Mouse (Mus musculus) midbrain, postnatal 0 days (tissue): ENCODE measurements at regions not wholly inside any gene's neighbourhood (a gene's known extent, or its start where the extent isn't known, plus 50 kb on each side); places are given as distances from the start of the nearest gene placed in this dataset.

Experiments used
- ATAC-seq: fragments of 200-750 bp; cut with Nextera tagmentation; 2 replicates; pipeline ENCODE4 v1.8.0; 2017; ENCODE audit warnings: moderate number of reproducible peaks, mild to moderate bottlenecking, moderate TSS enrichment, moderate library complexity; ENCODE audit not compliant: low FRiP score
- DNase-seq: peaks from one replicate; pipeline ENCODE4 v3.0.0-alpha.2; 2015; ENCODE audit warnings: low spot score
- H3K27ac ChIP-seq: fragments of 300-500 bp; sonication (generic); 2 replicates; pipeline ENCODE4 v1.5.1; 2014; ENCODE audit warnings: low read depth, mild to moderate bottlenecking, low read length, mixed read lengths
- H3K27me3 ChIP-seq: fragments of 300-500 bp; sonication (generic); 2 replicates; pipeline ENCODE4 v1.6.1; 2014; ENCODE audit warnings: low read length, control low read depth, mixed read lengths; ENCODE audit not compliant: insufficient read depth
- H3K36me3 ChIP-seq: fragments of 300-500 bp; sonication (generic); 2 replicates; pipeline ENCODE4 v1.6.1; 2014; ENCODE audit warnings: low read length, control low read depth, mixed read lengths; ENCODE audit not compliant: insufficient read depth
- H3K4me1 ChIP-seq: fragments of 300-500 bp; sonication (generic); 2 replicates; pipeline ENCODE4 v1.6.1; 2014; ENCODE audit warnings: mild to moderate bottlenecking, control low read depth, antibody characterized with exemption, low read length, mixed read lengths; ENCODE audit not compliant: insufficient read depth
- H3K4me2 ChIP-seq: fragments of 300-500 bp; sonication (generic); 2 replicates; pipeline ENCODE4 v1.6.1; 2014; ENCODE audit warnings: low read depth, mild to moderate bottlenecking, low read length, mixed read lengths; ENCODE audit not compliant: poor library complexity, severe bottlenecking
- H3K4me3 ChIP-seq: fragments of 300-500 bp; sonication (generic); 2 replicates; pipeline ENCODE4 v1.5.1; 2014; ENCODE audit warnings: low read depth, mild to moderate bottlenecking, low read length, moderate library complexity
- H3K9ac ChIP-seq: fragments of 300-500 bp; sonication (generic); replicated peaks from 2 replicates; pipeline ENCODE4 v1.6.1; 2014; ENCODE audit warnings: mild to moderate bottlenecking, low read length, moderate library complexity, mixed read lengths; ENCODE audit not compliant: poor library complexity, severe bottlenecking
- H3K9me3 ChIP-seq: fragments of 300-500 bp; sonication (generic); 2 replicates; pipeline ENCODE4 v1.6.1; 2016; ENCODE audit warnings: low read length, control low read depth
- CTCF ChIP-seq: IDR thresholded peaks from 2 replicates; pipeline ENCODE4 v1.5.1; 2016; ENCODE audit warnings: antibody characterized with exemption, mild to moderate bottlenecking
- WGBS: fragments of 180-500 bp; shearing (Covaris S2); extraction: QIAGEN DNeasy Blood & Tissue Kit; methylation state at CpG from one replicate; pipeline ENCODE4 v1.1.7; 2014; 5-methylcytosine and 5-hydroxymethylcytosine counted together

- Histone ChIP-seq H3K9ac (no peak overlapping the region), H3K36me3 (no peaks in the 10 kb centered on the region), H3K4me3 (no peak overlapping the region), H3K9me3 (no peaks in the 10 kb centered on the region), H3K27me3 (no peaks in the 10 kb centered on the region), H3K4me1 (no peaks in the 10 kb centered on the region), H3K27ac (no peak overlapping the region), H3K4me2 (no peak overlapping the region)
- WGBS, result 62% methylated on average over 1 of the region's 1 CpGs
- TF ChIP-seq CTCF, result no peak
- DNase-seq, result no peak
- ATAC-seq, result no peak
These were observed 106.6 kb downstream of the Sox11 start for GRCm38 (mm10) chr12:27235748-27236147.

- Histone ChIP-seq H3K36me3 (no peaks in the 10 kb centered on the region), H3K4me3 (no peak overlapping the region), H3K4me2 (no peak overlapping the region), H3K4me1 (no peaks in the 10 kb centered on the region), H3K9me3 (no peaks in the 10 kb centered on the region), H3K27ac (no peak overlapping the region), H3K9ac (no peak overlapping the region), H3K27me3 (no peaks in the 10 kb centered on the region)
- no peak for TF ChIP-seq CTCF
- WGBS, result 91% methylated on average over 3 of the region's 3 CpGs
- no peak for DNase-seq
- ATAC-seq, result no peak
These were observed 120.8 kb downstream of the Sox11 start for GRCm38 (mm10) chr12:27221541-27221940.

- Histone ChIP-seq H3K27ac (no peak overlapping the region), H3K4me3 (no peak overlapping the region), H3K36me3 (no peaks in the 10 kb centered on the region), H3K27me3 (no peaks in the 10 kb centered on the region), H3K4me1 (no peaks in the 10 kb centered on the region), H3K9me3 (no peaks in the 10 kb centered on the region), H3K4me2 (no peak overlapping the region), H3K9ac (no peak overlapping the region)
- ATAC-seq, result no peak
- WGBS, result 73% methylated on average over 7 of the region's 7 CpGs
- no peak for DNase-seq
- TF ChIP-seq CTCF, result no peak
These were observed 141.2 kb downstream of the Sox11 start for GRCm38 (mm10) chr12:27201191-27201590.

GRCm38 (mm10) chr12:27194001-27194400 lies 148.4 kb downstream of the Sox11 start:
- no peak overlapping the region for H3K4me3 ChIP-seq
- no peaks in the 10 kb centered on the region for H3K27me3 ChIP-seq
- no peak overlapping the region for H3K4me2 ChIP-seq
- ATAC-seq, result no peak
- H3K36me3 ChIP-seq, result no peaks in the 10 kb centered on the region
- H3K4me1 ChIP-seq, result no peaks in the 10 kb centered on the region
- DNase-seq, result no peak
- H3K9ac ChIP-seq, result no peak overlapping the region
- TF ChIP-seq CTCF, result no peak
- H3K27ac ChIP-seq, result no peak overlapping the region
- H3K9me3 ChIP-seq, result no peaks in the 10 kb centered on the region

GRCm38 (mm10) chr12:27191916-27192315 lies 150.5 kb downstream of the Sox11 start:
- H3K36me3 ChIP-seq, result no peaks in the 10 kb centered on the region
- DNase-seq (no peak), ATAC-seq (no peak)
- no peaks in the 10 kb centered on the region for H3K9me3 ChIP-seq
- H3K4me3 ChIP-seq, result no peak overlapping the region
- no peak overlapping the region for H3K27ac ChIP-seq
- no peak overlapping the region for H3K4me2 ChIP-seq
- H3K9ac ChIP-seq, result no peak overlapping the region
- WGBS, result 77% methylated on average over 6 of the region's 6 CpGs
- TF ChIP-seq CTCF, result no peak
- no peaks in the 10 kb centered on the region for H3K27me3 ChIP-seq
- no peaks in the 10 kb centered on the region for H3K4me1 ChIP-seq

- no peak for DNase-seq
- H3K9me3 ChIP-seq, result no peaks in the 10 kb centered on the region
- no peak for ATAC-seq
- H3K36me3 ChIP-seq, result no peaks in the 10 kb centered on the region
- no peaks in the 10 kb centered on the region for H3K27me3 ChIP-seq
- peaks cover 10% of the 10 kb centered on the region; the same call in 1 of the 2 replicates for H3K4me1 ChIP-seq
- H3K4me2 ChIP-seq, result no peak overlapping the region
- no peak overlapping the region for H3K4me3 ChIP-seq
- WGBS, result 74% methylated on average over 3 of the region's 3 CpGs
- no peak for TF ChIP-seq CTCF
- no peak overlapping the region for H3K9ac ChIP-seq
- no peak overlapping the region for H3K27ac ChIP-seq
These were observed 154.9 kb downstream of the Sox11 start for GRCm38 (mm10) chr12:27187480-27187879.
